Mouse (Mus musculus): ENCODE data around the gene Lrrn2.
"Not testable (repeated sequence)": the region's sequence is repeated elsewhere in the genome, so short reads cannot be mapped to it uniquely, and the experiment has no call there.

The Lrrn2 gene

DNA sequence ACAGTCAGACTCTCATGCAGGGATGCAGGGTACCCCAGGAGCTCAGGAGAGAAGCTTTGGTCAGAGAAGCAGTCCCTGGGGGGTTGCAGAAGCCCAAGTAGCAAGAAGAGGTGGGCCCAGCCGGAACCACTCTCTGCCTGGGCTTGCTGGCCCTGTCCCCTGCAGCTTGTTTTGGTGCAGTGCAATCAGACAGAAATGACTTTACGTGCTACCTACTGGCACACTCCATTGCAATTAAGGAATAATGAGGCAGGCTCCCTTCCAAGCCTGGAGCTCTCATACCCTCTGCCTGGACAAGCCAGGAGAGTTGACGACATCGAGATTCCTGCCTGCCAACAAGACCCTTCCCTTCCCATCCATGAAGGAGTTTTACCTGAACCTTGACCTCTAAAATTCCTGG is 50.2 kb downstream of the Lrrn2 start:
- no peak for DNase-seq (ENCODE audit: low spot score in 2 of 2)

DNA sequence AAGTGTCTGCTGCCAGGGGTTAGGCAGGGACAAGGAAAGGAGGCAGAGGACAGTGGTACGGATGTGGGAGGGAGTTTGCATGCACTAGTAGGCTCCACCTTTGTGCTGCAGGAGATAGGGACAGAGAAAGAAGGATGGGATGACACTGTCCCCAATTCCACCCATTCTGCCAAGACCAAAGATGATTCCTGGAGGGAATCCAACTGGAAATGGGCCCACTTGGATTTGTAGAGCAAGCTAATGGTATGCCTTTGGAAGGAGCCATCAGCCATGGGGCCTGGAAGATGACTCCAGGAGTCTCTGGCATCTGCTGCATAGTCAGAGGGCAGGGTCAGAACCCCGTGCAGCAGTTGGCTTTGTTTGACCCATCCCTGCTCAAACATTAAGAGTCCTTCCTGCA is 52.3 kb downstream of the Lrrn2 start:
- DNase-seq (ENCODE audit: low spot score in 2 of 2): no peak

DNA sequence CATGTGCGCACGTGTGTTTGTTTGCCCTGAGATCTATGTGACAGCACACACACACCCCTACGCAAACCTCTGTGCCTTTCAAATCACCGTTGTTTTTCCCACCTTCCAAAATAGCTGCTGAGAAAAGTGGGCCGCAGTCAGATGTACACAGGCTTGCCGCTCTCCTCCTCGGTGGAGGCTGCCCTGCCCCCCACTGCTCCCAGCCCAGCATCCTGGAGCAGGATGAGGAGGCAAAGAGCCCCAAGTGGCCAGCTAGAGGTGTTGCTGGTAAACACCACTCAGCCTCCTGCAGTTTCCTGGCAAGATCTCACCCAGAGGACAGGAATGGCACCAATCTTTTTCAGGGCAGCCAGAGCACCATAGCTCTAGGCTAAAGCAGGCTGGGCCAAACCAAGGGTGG is 54.8 kb downstream of the Lrrn2 start:
- no peak for DNase-seq (ENCODE audit: low spot score in 2 of 2)

DNA sequence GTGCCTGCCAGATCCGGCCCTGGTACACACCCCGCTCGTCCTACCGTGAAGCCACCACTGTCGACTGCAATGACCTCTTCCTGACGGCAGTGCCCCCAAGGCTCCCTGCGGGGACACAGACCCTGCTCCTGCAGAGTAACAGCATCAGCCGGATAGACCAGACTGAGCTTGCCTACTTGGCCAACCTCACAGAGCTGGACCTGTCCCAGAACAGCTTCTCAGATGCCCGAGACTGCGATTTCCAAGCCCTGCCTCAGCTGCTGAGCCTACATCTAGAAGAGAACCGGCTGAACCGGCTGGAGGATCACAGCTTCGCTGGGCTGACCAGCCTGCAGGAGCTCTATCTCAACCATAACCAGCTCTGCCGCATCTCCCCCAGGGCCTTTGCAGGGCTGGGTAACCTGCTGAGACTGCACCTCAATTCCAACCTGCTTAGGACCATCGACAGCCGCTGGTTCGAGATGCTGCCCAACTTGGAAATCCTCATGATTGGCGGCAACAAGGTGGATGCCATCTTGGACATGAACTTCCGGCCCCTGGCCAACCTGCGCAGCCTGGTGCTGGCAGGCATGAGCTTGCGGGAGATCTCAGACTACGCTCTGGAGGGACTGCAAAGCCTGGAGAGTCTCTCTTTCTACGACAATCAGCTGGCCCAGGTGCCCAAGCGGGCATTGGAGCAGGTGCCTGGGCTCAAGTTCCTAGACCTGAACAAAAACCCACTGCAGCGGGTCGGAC is 57.4 kb downstream of the Lrrn2 start:
- no peak for DNase-seq (ENCODE audit: low spot score in 2 of 2)

DNA sequence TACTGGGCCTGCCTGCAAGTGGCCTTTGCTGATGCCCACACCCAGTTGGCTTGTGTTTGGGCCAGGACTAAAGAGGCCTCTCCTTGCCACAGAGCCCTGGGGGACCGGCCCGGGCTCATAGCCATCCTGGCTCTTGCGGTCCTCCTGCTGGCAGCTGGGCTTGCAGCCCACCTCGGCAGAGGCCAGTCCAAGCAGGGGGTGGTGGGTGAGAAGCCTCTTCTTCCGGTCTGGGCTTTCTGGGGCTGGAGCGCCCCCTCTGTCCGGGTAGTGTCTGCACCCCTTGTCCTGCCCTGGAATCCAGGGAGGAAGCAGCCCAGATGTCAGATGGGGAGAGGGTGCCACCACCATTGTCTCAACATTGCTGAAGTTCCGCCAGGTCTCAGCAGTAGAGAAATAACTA is 58.9 kb downstream of the Lrrn2 start:
- no peak for DNase-seq (ENCODE audit: low spot score in 2 of 2)

DNA sequence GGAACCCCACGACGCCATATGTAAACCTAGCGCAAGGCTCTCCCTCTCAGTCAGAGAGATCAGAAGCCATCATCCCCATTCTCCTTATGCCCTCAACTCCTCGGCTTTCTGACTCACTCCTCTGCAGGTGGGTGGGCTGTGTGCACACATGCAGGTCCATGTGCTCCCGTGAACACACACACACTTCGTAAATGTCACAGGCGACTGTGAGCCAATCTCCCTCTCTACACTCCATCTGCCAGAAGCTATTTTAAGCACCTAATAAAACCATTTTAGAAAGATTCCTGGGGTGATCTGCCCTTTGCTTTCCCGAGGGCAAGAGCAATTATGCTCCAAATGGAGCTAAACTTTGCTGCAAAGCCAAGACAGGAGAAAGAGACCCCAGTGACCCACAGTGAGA is 65.8 kb downstream of the Lrrn2 start:
- DNase-seq (ENCODE audit: low spot score in 2 of 2): no peak

DNA sequence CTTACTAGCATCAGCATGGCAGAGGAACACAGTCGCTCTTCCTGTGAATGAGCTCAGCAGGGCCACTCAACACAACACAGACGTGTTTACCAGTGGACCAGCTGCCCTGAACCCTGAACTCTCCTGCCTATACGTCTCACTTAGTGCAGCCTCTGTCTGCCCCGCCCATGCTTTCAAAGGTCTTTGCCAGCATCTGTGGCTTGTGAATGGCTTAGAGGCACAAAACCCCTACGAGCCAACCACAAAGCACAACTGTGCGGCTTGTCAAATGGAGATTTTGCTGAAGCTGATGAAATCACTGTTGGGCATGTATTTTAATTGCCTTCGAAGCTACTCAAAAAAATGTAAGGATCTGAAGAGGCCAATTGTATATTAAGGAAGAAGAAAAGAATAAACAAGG is 67.7 kb downstream of the Lrrn2 start:
- DNase-seq (ENCODE audit: low spot score in 2 of 2): no peak

DNA sequence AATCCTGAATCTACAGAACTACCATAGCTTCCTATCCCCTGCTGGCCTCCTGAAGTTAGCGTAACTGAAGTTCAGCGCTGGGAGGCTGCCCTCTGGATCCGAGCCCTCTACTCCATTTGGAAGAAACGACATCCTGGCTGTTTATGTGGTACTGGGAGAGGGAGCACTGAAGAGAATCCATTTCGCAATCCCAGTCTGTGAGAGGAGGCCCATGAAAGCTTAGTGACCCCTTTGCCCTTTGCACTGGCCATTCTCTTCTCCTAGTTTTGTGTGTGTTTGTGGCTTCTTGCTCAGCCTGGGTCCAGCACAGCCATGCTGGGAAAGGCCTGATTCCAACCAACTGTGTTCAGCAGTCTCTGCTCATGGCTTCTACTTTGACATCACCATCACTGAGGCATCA is 76.7 kb downstream of the Lrrn2 start:
- no peak for DNase-seq (ENCODE audit: low spot score in 2 of 2)

DNA sequence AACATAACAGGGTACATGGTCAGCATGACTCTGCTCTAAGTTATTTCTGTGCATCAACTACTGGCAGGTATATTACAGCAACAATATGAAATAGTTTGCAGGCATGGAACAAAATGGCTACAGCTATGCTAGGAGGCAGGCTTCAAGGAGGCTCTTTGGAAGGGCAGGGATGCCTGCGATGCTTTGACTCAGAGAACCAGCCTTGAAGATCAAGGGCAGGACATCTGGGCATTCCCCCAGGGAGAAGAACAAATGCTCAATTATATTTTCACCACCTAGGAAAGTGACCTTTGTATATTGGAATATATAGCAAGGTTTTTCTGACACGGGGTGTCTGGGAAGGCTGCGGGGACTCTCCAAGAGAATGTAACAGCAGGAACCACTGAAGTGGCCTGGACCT is 81.7 kb downstream of the Lrrn2 start:
- no peak for DNase-seq (ENCODE audit: low spot score in 2 of 2)

DNA sequence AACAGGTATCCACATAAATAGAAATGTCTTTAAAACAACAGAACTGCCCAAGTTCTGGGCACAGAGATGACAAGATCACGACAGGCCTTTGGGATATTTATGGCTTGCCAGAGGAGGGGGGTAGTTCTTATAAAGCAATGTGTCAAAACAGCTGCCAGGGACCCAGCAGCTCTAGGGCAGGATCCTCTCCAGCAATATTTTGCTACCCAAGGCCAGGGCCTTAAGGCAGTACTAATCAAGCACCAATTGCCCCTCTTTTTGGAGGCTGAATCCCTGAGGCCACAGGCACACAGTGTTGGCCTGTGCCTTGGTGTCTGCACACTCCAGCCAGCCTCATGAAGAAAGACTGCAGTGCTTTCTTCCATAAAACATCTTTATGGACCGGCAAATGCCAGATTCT is 84.0 kb downstream of the Lrrn2 start:
- DNase-seq (ENCODE audit: low spot score in 2 of 2): no peak

DNA sequence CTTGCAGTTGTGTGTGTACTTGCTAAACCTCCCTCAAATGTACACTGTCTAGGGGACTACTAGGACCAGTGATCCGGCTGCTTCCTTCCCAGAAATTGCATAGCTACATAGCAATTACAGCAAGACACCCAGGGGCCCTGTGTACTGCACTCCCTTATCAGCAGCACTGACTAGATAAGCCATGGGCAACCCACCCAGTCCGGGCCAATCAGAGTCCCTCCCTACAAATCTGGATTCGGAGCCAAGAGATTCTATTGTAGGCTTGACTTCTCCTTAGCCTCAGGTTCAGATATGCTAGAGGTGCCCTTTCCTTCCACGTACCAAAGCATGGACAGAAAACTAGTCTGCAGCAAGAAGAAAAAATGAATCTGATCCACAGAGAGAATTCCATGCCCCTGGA is 84.6 kb downstream of the Lrrn2 start:
- no peak for DNase-seq (ENCODE audit: low spot score in 2 of 2)

DNA sequence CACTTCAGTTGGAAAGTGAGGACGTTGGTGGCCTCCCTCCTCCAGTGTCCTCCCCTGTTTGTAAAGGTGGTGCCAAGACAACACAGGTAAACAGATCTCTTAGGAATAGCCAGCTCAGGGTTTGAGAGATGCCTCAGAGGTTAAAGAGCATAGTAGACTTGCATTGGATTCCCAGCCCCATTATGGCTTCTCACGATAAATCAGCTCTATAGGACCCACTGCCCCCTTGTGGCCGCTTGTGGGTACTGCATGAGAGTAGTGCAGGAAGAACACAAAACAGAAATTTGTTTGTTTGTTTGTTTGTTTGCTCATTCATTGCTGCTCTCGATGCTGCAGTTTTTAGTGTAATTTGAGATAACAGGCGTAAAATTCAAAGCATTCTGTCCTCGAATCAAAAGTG is 88.6 kb downstream of the Lrrn2 start:
- no peak for DNase-seq (ENCODE audit: low spot score in 2 of 2)

DNA sequence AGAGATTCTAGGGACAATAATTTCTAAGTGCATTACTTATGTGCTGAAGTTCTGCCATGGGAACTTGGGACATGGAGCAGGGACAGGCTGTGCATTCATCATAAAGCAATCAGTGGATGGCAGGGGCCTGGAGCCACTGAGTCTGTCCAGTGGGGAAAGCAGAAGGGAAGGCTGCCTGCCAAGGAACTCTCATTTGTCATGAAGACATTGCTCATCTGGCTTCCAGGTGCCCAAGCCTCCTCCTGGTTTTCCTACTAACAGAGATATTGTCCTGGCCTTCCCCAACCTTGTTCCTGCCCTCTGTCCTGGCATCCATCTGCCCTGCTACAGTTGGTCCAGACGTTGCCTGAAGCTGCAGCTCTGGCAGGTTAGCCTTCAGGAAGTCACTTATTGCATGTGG is 97.3 kb downstream of the Lrrn2 start:
- DNase-seq (ENCODE audit: low spot score in 2 of 2): no peak

DNA sequence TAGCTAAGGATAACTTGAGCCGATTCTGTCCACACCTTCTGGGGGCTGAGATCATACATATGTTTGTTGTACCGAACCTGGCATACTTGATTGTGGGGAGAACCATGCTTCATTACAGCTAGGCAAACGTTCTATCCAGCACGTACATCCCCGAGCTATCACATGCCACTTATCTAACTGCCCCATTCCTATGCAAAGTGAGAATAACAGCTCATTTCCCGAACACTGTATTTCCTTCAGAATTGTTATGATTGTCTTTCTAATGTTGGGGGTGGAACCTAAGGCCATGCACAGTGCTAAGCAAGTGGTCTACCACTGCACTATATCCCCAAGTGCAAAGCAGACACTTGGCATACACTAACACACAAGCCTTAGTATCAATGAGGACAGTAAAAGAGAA is 101.2 kb downstream of the Lrrn2 start:
- DNase-seq (ENCODE audit: low spot score in 2 of 2): no peak

DNA sequence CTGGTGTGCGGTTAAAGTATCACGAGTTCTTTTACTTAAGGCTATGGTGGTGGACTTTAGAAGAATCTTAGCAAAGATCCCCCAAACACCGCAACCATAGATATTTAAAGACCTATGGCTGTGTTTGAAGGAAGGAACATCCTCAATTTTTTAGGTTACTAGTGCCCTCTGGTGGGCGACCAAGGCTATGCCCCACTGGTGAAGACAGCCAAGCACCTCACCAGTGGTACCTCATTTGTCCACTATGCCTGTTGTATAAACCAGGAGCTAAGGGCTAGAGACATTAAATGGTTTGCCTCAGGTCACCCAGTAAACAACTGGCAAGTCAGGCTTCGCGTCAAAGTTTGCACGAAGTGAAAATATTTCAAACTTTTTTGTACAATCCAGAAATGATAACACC is 102.7 kb downstream of the Lrrn2 start:
- DNase-seq (ENCODE audit: low spot score in 2 of 2): peak; percentile 38 to 72

DNA sequence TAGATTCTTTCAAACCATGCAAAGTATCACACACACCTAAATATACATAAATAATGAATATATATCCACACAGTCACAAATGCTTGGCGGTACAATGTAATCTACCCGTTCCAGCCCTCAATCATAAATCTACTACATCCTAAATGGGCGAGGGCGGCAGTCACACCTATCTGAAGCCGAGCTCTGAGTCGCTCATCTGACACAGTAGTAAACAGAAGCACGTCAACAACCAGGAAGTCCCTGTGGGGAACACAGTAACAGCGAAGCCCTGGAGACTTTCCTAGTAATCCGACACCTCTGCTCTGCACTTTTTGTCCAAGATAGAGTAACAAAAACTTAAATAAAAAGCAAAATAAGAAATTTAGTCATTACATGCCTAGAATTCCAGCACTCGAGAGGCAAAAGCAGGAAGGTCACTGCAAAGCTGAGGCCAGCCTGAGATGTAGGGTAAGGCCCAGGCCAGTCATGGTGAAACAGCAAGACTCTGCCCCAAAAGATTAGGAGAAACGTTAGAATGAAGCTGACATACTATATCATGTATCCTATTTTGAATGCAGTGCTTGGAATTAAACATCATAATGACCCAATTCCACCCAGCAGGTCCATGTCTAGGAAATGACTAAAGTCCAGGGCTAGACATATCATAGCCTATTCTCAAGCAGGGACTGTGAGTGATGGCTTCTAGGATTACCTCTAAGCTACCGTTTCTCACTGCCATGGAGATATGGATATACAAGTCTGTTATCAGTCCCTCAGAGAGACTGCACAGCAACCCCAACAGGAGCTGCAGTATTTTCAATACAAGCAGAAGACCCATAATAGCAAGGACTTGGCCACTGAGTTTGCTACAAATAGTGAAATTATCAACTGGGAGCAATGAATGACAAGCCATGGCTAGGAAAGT is 108.7 kb downstream of the Lrrn2 start:
- DNase-seq (ENCODE audit: low spot score in 2 of 2): not testable (repeated sequence)

All from urinary bladder, postnatal 4 days (tissue).